Mouse (Mus musculus) adrenal gland, adult 2 months (tissue): ENCODE results near the gene Tns1. TPM values are rescaled to one million over a fixed set of nuclear protein-coding genes. Genes with fewer than 3 reads are reported as not detected.
"Not testable (repeated sequence)": the region's sequence is repeated elsewhere in the genome, so short reads cannot be mapped to it uniquely, and the experiment has no call there.

Source experiments
- DNase-seq: peaks from one replicate; pipeline ENCODE4 v3.0.0; 2021
- long read RNA-seq: library from polyadenylated mRNA; stranded (forward); transcript quantifications from one replicate; pipeline ENCODE4 v2.0.0, GENCODE M21; 2021
- polyA plus RNA-seq: library from polyadenylated mRNA; depleted of rRNA; stranded (reverse); fragments of >200 nt; gene quantifications from 2 replicates; pipeline ENCODE4 v1.2.3, GENCODE M21; 2012; rRNA removed
- total RNA-seq, 2 experiments: library from RNA; stranded (reverse); gene quantifications; 2 replicates each; pipeline ENCODE4 v1.2.3; 2021

Gene Tns1
- 100 to 1,000 TPM; 424 to 432 TPM for total RNA-seq
- polyA plus RNA-seq, result 523 and 701 TPM in 2 replicates
- long read RNA-seq, partial matches to known transcripts, result 17 of 71 reads
- long read RNA-seq, other reads (novel, unspliced or antisense), result 54 of 71 reads

GRCm38 (mm10) chr1:74124021-74124981 is at the start of gene Tns1:
Gene Tns1 (minus strand): TSS chr1:74124449.
- peak; percentile 80 for DNase-seq

GRCm38 (mm10) chr1:74172722-74173121 is 48.5 kb upstream of the Tns1 start:
- no peak for DNase-seq

- no peak for DNase-seq
These were observed 45.5 kb upstream of the Tns1 start for GRCm38 (mm10) chr1:74169721-74170120.

- no peak for DNase-seq
These were observed 42.9 kb upstream of the Tns1 start for GRCm38 (mm10) chr1:74167136-74167535.

GRCm38 (mm10) chr1:74160036-74160435 is 35.8 kb upstream of the Tns1 start:
- no peak for DNase-seq

- not testable (repeated sequence) for DNase-seq
These were observed 35.4 kb upstream of the Tns1 start for GRCm38 (mm10) chr1:74159613-74160012.

GRCm38 (mm10) chr1:74156381-74156910 is 32.2 kb upstream of the Tns1 start:
- DNase-seq, result no peak

GRCm38 (mm10) chr1:74155435-74156012 is 31.3 kb upstream of the Tns1 start:
- no peak for DNase-seq

- no peak for DNase-seq
These were observed 29.4 kb upstream of the Tns1 start, which contains the start of gene Cxcr2 for GRCm38 (mm10) chr1:74153461-74154184. Gene Cxcr2 (plus strand): TSS chr1:74153989.

- DNase-seq, result no peak
These were observed 26.8 kb upstream of the Tns1 start for GRCm38 (mm10) chr1:74151091-74151490.

GRCm38 (mm10) chr1:74150101-74150500 is 25.9 kb upstream of the Tns1 start:
- no peak for DNase-seq

GRCm38 (mm10) chr1:74149106-74149885 is 25.0 kb upstream of the Tns1 start:
- DNase-seq, result peak; percentile 31

GRCm38 (mm10) chr1:74141781-74142180 is 17.5 kb upstream of the Tns1 start:
- no peak for DNase-seq

- no peak for DNase-seq
These were observed 15.2 kb upstream of the Tns1 start for GRCm38 (mm10) chr1:74139415-74139814.

GRCm38 (mm10) chr1:74135326-74135950 is 11.2 kb upstream of the Tns1 start:
- DNase-seq, result no peak

- no peak for DNase-seq
These were observed 9.7 kb upstream of the Tns1 start for GRCm38 (mm10) chr1:74133954-74134353.

- no peak for DNase-seq
These were observed 7.8 kb upstream of the Tns1 start for GRCm38 (mm10) chr1:74132011-74132410.

GRCm38 (mm10) chr1:74130883-74131659 is 6.8 kb upstream of the Tns1 start:
- no peak for DNase-seq

GRCm38 (mm10) chr1:74124991-74125552 is 823 bp upstream of the Tns1 start, which contains the start of gene Rufy4:
Gene Rufy4 (plus strand): TSS chr1:74125541.
- peak; percentile 79 for DNase-seq
